Mouse (Mus musculus): ENCODE measurements around the gene Jmjd8. TPM values are rescaled to one million over a fixed set of nuclear protein-coding genes. Genes with fewer than 3 reads are reported as not detected.

Gene Jmjd8
- polyA plus RNA-seq, 1 experiment from 2014 or later: 29.7 TPM

DNA sequence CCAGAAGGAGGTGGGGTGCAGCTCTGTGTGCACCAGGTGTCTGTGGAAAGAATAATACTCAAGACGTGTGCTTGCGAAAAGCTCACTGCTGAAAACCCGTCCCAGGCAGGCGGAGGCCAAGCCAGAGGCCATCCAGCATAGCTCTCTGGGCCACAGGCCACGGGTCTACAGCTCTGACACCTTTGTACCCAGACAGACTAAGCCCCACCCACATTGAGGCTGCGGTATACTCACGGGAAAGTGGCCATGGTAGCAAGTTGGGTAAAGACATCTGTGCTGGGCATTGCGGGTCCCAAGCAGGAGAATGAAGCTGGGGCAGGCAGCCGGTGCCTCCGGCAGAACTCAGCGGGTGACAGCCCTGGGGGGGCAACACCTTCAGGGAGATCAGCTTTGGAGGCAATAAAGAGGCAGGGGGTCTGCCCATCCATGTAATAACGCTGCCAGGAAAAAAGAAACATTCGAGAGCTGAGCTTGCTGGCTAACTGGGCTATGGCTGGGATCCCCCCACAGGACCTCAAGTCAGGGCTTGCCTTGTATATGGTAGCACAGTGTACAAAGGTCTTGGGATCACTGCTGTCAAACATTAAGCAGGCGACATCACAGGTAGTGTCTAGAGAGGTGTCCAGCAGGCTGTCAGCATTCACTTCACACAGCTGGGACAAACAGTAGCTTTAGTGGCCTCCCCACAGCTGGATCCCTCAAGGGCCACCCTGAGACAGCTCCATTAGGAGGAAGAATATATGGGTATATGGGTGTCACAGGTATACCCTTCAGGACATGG is 11.0 kb downstream of the Jmjd8 start:
- WGBS: 79% methylated on average over 14 of the region's 14 CpGs
- TF ChIP-seq EP300 (optimal IDR thresholded peaks at IDR 0.05) (no peak), CTCF (IDR thresholded peaks at IDR 0.05; ENCODE audit: low read depth) (no peak)
- no peak overlapping the region for H3K4me3 ChIP-seq (ENCODE audit: low read depth, low read length)
- peak overlapping the region; percentile 35; the same call in 1 of the 2 replicates for H3K27ac ChIP-seq (replicated peaks)
- H3K36me3 ChIP-seq (ENCODE audit: control insufficient read depth, insufficient read depth, low read length): peaks cover 33% of the 10 kb centered on the region
- H3K4me2 ChIP-seq (replicated peaks; ENCODE audit: low read depth): no peak overlapping the region
- no peak for DNase-seq (ENCODE audit: low spot score)
- H3K9me3 ChIP-seq (ENCODE audit: control insufficient read depth, low read length): no peaks in the 10 kb centered on the region
- ATAC-seq (ENCODE audit: low FRiP score, low TSS enrichment): no peak
- H3K4me1 ChIP-seq (replicated peaks; ENCODE audit: control insufficient read depth, insufficient read depth): peaks cover 15% of the 10 kb centered on the region
- H3K9ac ChIP-seq (ENCODE audit: low read length): no peak overlapping the region
- no peaks in the 10 kb centered on the region for H3K27me3 ChIP-seq (ENCODE audit: control insufficient read depth, insufficient read depth, low read length)

DNA sequence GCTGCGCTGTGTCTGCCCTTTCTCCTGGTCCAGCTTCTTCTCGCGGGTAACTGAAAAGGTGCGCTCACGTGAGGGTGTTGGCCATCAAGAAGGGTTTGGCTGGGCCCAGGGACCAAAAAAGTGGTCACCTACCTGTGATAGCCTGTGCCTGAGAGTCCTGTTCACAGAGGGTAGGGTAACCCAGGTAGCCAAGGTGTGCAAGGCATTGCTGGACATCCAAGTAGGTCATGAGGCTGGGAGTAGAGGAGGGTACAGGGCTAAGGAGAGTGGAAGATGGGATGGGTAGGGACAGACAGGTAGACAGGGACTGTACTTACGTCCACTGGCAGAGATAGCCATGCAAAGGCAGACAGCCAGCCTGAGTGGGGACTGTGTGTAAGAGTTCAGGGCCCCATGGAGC is 11.9 kb downstream of the Jmjd8 start:
- no peak for TF ChIP-seq CTCF (IDR thresholded peaks at IDR 0.05; ENCODE audit: low read depth)
- TF ChIP-seq EP300 (optimal IDR thresholded peaks at IDR 0.05): no peak

GRCm38 (mm10) chr17:25841117-25841880 is 12.6 kb downstream of the Jmjd8 start, which contains the start of gene Gm20683:
Gene Gm20683 (minus strand): TSS chr17:25841763.
- Histone ChIP-seq H3K9ac (ENCODE audit: low read length) (no peak within 1 kb of the TSS), H3K27ac (replicated peaks) (no peak within 1 kb of the TSS), H3K4me1 (replicated peaks; ENCODE audit: control insufficient read depth, insufficient read depth) (peaks cover 8% of the 10 kb centered on the region), H3K4me2 (replicated peaks; ENCODE audit: low read depth) (no peak within 1 kb of the TSS), H3K36me3 (ENCODE audit: control insufficient read depth, insufficient read depth, low read length) (peaks cover 33% of the 10 kb centered on the region), H3K9me3 (ENCODE audit: control insufficient read depth, low read length) (no peaks in the 10 kb centered on the region), H3K27me3 (ENCODE audit: control insufficient read depth, insufficient read depth, low read length) (no peaks in the 10 kb centered on the region), H3K4me3 (ENCODE audit: low read depth, low read length) (no peak within 1 kb of the TSS)
- 93% methylated on average over 22 of the region's 22 CpGs for WGBS
- no peak for ATAC-seq (ENCODE audit: low FRiP score, low TSS enrichment)
- no peak for DNase-seq (ENCODE audit: low spot score)
- TF ChIP-seq EP300 (optimal IDR thresholded peaks at IDR 0.05) (no peak), CTCF (IDR thresholded peaks at IDR 0.05; ENCODE audit: low read depth) (no peak)

More for the DNA sequence above, 11.9 kb downstream of the Jmjd8 start:
- no peak overlapping the region for H3K4me3 ChIP-seq (ENCODE audit: low read depth, low read length)
- 92% methylated on average over 6 of the region's 6 CpGs for WGBS
- H3K27me3 ChIP-seq (ENCODE audit: control insufficient read depth, insufficient read depth, low read length): no peaks in the 10 kb centered on the region
- no peaks in the 10 kb centered on the region for H3K9me3 ChIP-seq (ENCODE audit: control insufficient read depth, low read length)
- H3K4me2 ChIP-seq (replicated peaks; ENCODE audit: low read depth): no peak overlapping the region
- H3K9ac ChIP-seq (ENCODE audit: low read length): no peak overlapping the region
- H3K27ac ChIP-seq (replicated peaks): no peak overlapping the region
- peaks cover 33% of the 10 kb centered on the region for H3K36me3 ChIP-seq (ENCODE audit: control insufficient read depth, insufficient read depth, low read length)
- peaks cover 11% of the 10 kb centered on the region for H3K4me1 ChIP-seq (replicated peaks; ENCODE audit: control insufficient read depth, insufficient read depth)
- DNase-seq (ENCODE audit: low spot score) (no peak), ATAC-seq (ENCODE audit: low FRiP score, low TSS enrichment) (no peak)

DNA sequence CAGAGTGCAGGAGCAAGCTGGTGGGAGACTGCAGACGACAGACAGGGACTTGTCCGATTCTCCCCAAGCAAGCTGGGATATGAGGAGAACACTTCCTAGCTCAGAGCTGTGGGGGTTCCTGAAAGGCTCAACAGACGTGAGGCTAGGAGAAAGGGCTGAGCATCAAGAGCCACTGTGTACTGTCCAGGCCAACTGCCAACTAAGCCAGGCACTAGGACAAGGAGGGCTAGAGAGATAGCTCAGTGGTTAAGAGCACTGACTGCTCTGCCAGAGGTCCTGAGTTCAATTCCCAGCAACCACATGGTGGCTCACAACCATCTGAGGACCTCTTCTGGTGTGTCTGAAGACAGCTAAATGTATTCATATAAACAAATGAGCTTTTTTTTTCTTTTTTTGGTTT is 13.8 kb downstream of the Jmjd8 start:
- DNase-seq (ENCODE audit: low spot score): no peak
- no peaks in the 10 kb centered on the region; the same call in 1 of the 2 replicates for H3K4me1 ChIP-seq (replicated peaks; ENCODE audit: control insufficient read depth, insufficient read depth)
- ATAC-seq (ENCODE audit: low FRiP score, low TSS enrichment): no peak
- H3K27ac ChIP-seq (replicated peaks): no peak overlapping the region
- H3K4me3 ChIP-seq (ENCODE audit: low read depth, low read length): no peak overlapping the region
- no peak overlapping the region for H3K4me2 ChIP-seq (replicated peaks; ENCODE audit: low read depth)
- H3K9me3 ChIP-seq (ENCODE audit: control insufficient read depth, low read length): no peaks in the 10 kb centered on the region
- no peak overlapping the region for H3K9ac ChIP-seq (ENCODE audit: low read length)
- no peaks in the 10 kb centered on the region for H3K27me3 ChIP-seq (ENCODE audit: control insufficient read depth, insufficient read depth, low read length)
- 82% methylated on average over 3 of the region's 3 CpGs for WGBS
- H3K36me3 ChIP-seq (ENCODE audit: control insufficient read depth, insufficient read depth, low read length): peaks cover 33% of the 10 kb centered on the region
- TF ChIP-seq CTCF (IDR thresholded peaks at IDR 0.05; ENCODE audit: low read depth) (no peak), EP300 (optimal IDR thresholded peaks at IDR 0.05) (no peak)

DNA sequence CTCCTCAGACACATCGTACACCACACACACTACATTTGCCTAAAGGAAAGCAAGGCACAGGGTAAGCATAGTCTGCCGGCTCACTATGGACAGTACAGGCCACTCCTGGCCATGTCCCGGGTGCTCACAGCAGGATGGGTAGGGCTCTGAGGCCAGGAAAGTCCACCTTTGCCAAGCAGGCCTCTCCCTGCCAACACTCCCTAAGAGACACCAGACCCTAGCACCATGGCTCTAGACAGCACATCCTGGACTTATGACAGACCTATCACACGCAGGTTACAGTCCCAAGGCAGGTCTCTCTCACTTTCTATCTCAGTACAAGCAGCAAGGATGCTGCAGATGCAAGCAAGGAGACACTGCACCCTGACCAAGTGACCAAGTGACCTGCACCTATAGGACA is 14.5 kb downstream of the Jmjd8 start:
- no peaks in the 10 kb centered on the region for H3K9me3 ChIP-seq (ENCODE audit: control insufficient read depth, low read length)
- H3K27me3 ChIP-seq (ENCODE audit: control insufficient read depth, insufficient read depth, low read length): no peaks in the 10 kb centered on the region
- no peak overlapping the region for H3K27ac ChIP-seq (replicated peaks)
- H3K4me1 ChIP-seq (replicated peaks; ENCODE audit: control insufficient read depth, insufficient read depth): no peaks in the 10 kb centered on the region; the same call in 1 of the 2 replicates
- DNase-seq (ENCODE audit: low spot score): no peak
- H3K4me2 ChIP-seq (replicated peaks; ENCODE audit: low read depth): peak overlapping the region; percentile 20
- ATAC-seq (ENCODE audit: low FRiP score, low TSS enrichment): no peak
- peaks cover 29% of the 10 kb centered on the region for H3K36me3 ChIP-seq (ENCODE audit: control insufficient read depth, insufficient read depth, low read length)
- H3K9ac ChIP-seq (ENCODE audit: low read length): peak overlapping the region; percentile 86
- TF ChIP-seq CTCF (IDR thresholded peaks at IDR 0.05; ENCODE audit: low read depth) (no peak), EP300 (optimal IDR thresholded peaks at IDR 0.05) (no peak)
- peak overlapping the region; percentile 83 for H3K4me3 ChIP-seq (ENCODE audit: low read depth, low read length)
- WGBS: 78% methylated on average over 4 of the region's 4 CpGs

Data from stomach, postnatal 0 days (tissue).